ENCODE assay signal across 8 mouse cellular contexts in the genomic region with DNA sequence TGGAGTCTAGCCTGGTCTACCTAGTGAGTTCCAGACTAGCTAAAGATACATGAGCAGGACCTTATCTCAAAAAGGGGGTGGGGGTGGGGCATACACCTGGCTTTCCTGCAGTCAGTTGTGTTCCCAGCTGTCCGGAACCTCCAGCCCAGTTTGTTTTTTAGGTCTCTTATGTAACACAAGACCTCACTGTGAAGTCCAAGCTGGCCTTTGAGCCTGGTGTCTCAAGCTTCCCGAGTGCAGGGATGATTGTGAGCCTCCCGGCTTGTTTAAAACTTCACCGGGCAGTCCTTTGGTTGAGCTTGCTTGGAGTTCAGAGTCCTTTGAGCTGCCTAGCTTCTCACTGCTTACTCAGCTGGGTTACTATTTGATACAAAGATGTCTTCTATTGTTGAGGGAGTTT. TPM values are rescaled to one million over a fixed set of nuclear protein-coding genes. Genes with fewer than 3 reads are reported as not detected.
DNase-seq lines count a peak whose midpoint lies in the region; ATAC-seq and TF ChIP-seq lines count a peak whose summit lies in the region.

No protein-coding gene starts in this region.

- no peaks in the 10 kb centered on the region for H3K9me3 ChIP-seq in hindbrain, embryonic 15.5 days
- no peaks in the 10 kb centered on the region for H3K9me3 ChIP-seq in liver, embryonic 13.5 days (replicated peaks)

- peaks cover 24% of the 10 kb centered on the region for H3K36me3 ChIP-seq in hindbrain, embryonic 15.5 days
- H3K36me3 ChIP-seq in liver, embryonic 13.5 days, result peaks cover 66% of the 10 kb centered on the region

- no peak for TF ChIP-seq POLR2A in cerebellum, adult 2 months (IDR thresholded peaks at IDR 0.05; ENCODE audit: borderline replicate concordance, insufficient read depth, low read length)

- DNase-seq in cerebellum, adult 2 months, result no peak
- DNase-seq in cerebellum, adult 11-12 months, result no peak
- no peak for DNase-seq in liver, embryonic 13.5 days
- DNase-seq in urinary bladder, adult 18-20 months (ENCODE audit: low spot score in 2 of 2), result no peak
- no peak for DNase-seq in natural killer cell, adult 2 months (ENCODE audit: low spot score in 2 of 2)
- DNase-seq in frontal cortex, postnatal 25 days (ENCODE audit: low spot score in 2 of 2), result no peak

- TF ChIP-seq CTCF in cerebellum, adult 2 months (IDR thresholded peaks at IDR 0.05; ENCODE audit: borderline replicate concordance, insufficient read depth, low read depth, low read length), result no peak

- peak overlapping the region; percentile 79 for H3K4me2 ChIP-seq in hindbrain, embryonic 15.5 days
- H3K4me2 ChIP-seq in liver, embryonic 13.5 days, result peak overlapping the region; percentile 92

- H3K4me1 ChIP-seq in cerebellum, adult 2 months (ENCODE audit: control insufficient read depth, insufficient read depth, low read length), result no peaks in the 10 kb centered on the region; the same call in 1 of the 2 replicates
- no peaks in the 10 kb centered on the region for H3K4me1 ChIP-seq in brown adipose tissue, adult 24 weeks (ENCODE audit: control insufficient read depth, insufficient read depth, insufficient read length, low read length)
- H3K4me1 ChIP-seq in hindbrain, embryonic 15.5 days (replicated peaks), result peaks cover 53% of the 10 kb centered on the region
- peaks cover 59% of the 10 kb centered on the region for H3K4me1 ChIP-seq in liver, embryonic 13.5 days (replicated peaks)

- peak overlapping the region; percentile 81 for H3K4me3 ChIP-seq in cerebellum, adult 2 months (replicated peaks; ENCODE audit: insufficient read depth, low read depth, low read length)
- H3K4me3 ChIP-seq in brown adipose tissue, adult 24 weeks (ENCODE audit: insufficient read depth, low read depth, low read length), result peak overlapping the region; percentile 91
- H3K4me3 ChIP-seq in hindbrain, embryonic 15.5 days, result peak overlapping the region; percentile 82
- peak overlapping the region; percentile 99 for H3K4me3 ChIP-seq in liver, embryonic 13.5 days (replicated peaks)

- 0% methylated on average over 4 of the region's 4 CpGs for WGBS in cerebellum, adult 2 months
- 14% methylated on average over 4 of the region's 4 CpGs for WGBS in hindbrain, embryonic 15.5 days
- WGBS in liver, embryonic 13.5 days (ENCODE audit: insufficient replicate concordance), result under 1% methylated on average over 4 of the region's 4 CpGs

- H3K9ac ChIP-seq in hindbrain, embryonic 15.5 days, result peak overlapping the region; percentile 87
- peak overlapping the region; percentile 99 for H3K9ac ChIP-seq in liver, embryonic 13.5 days

- no peak overlapping the region for H3K27ac ChIP-seq in cerebellum, adult 2 months (ENCODE audit: insufficient read depth, low read length)
- peak overlapping the region; percentile 87 for H3K27ac ChIP-seq in brown adipose tissue, adult 24 weeks (replicated peaks; ENCODE audit: low read depth, low read length)
- H3K27ac ChIP-seq in hindbrain, embryonic 15.5 days (replicated peaks), result no peak overlapping the region
- peak overlapping the region; percentile 98 for H3K27ac ChIP-seq in liver, embryonic 13.5 days

- H3K27me3 ChIP-seq in cerebellum, adult 2 months (ENCODE audit: control insufficient read depth, insufficient read depth, low read length), result no peaks in the 10 kb centered on the region
- no peaks in the 10 kb centered on the region for H3K27me3 ChIP-seq in hindbrain, embryonic 15.5 days
- H3K27me3 ChIP-seq in liver, embryonic 13.5 days, result no peaks in the 10 kb centered on the region

- ATAC-seq in hindbrain, embryonic 15.5 days (ENCODE audit: low FRiP score, low read depth), result no peak
- ATAC-seq in liver, embryonic 13.5 days (ENCODE audit: low read depth), result no peak

RNA-seq across cellular contexts. Expression of a gene that starts 3.1 kb away (rescaled TPM):
- 31.7 and 32.1 TPM in 2 replicates for polyA plus RNA-seq in cerebellum, adult 2 months (2012; rRNA removed)
- polyA plus RNA-seq in brown adipose tissue, adult 24 weeks (2012; ENCODE audit: insufficient read depth, insufficient read length, missing spikeins), result 61.9 and 64.2 TPM in 2 replicates
- 26.7 and 28.0 TPM in 2 replicates for polyA plus RNA-seq in hindbrain, embryonic 15.5 days (2015; fragmentation: Nextera tagmentation; extraction: Ambion mirVana)
- 35.8 and 49.1 TPM in 2 replicates for polyA plus RNA-seq in liver, embryonic 13.5 days (2015; fragmentation: Nextera tagmentation; extraction: Ambion mirVana)

RNA-seq across cellular contexts. Expression of a gene that starts 29.9 kb away (rescaled TPM):
- polyA plus RNA-seq in cerebellum, adult 2 months (2012; rRNA removed), result 73.7 and 77.2 TPM in 2 replicates
- 2.2 and 4.2 TPM in 2 replicates for polyA plus RNA-seq in brown adipose tissue, adult 24 weeks (2012; ENCODE audit: insufficient read depth, insufficient read length, missing spikeins)
- polyA plus RNA-seq in hindbrain, embryonic 15.5 days (2015; fragmentation: Nextera tagmentation; extraction: Ambion mirVana), result 17.2 and 19.9 TPM in 2 replicates
- polyA plus RNA-seq in liver, embryonic 13.5 days (2015; fragmentation: Nextera tagmentation; extraction: Ambion mirVana), result 1.9 TPM in 2 replicates

Comparison
In these comparisons a context has a peak if more than half of its experiments do, and no peak if none do; other contexts are left out.
1. H3K27ac ChIP-seq: peak in brown adipose tissue, adult 24 weeks (single experiment) and liver, embryonic 13.5 days (single experiment); none in cerebellum, adult 2 months (single experiment) and hindbrain, embryonic 15.5 days (single experiment).
2. Peak in every context shown above with its lines, with median percentiles within 50 percentile points of each other: H3K4me3 ChIP-seq.